Mouse (Mus musculus) embryonic facial prominence, embryonic 13.5 days (tissue): ENCODE measurements at regions not wholly inside any gene's neighbourhood (a gene's known extent, or its start where the extent isn't known, plus 50 kb on each side); places are given as distances from the start of the nearest gene placed in this dataset.

ENCODE experiments used
- ATAC-seq: fragments of 200-750 bp; cut with Nextera tagmentation; 2 replicates; pipeline ENCODE4 v1.8.0; 2017; ENCODE audit warnings: low read depth; ENCODE audit not compliant: insufficient number of reproducible peaks, insufficient read depth, low FRiP score, low TSS enrichment
- H3K27ac ChIP-seq: fragments of 300-500 bp; sonication (generic); 2 replicates; pipeline ENCODE4 v1.5.1; 2015; ENCODE audit warnings: moderate library complexity, mild to moderate bottlenecking, inconsistent platforms
- H3K27me3 ChIP-seq: fragments of 300-500 bp; sonication (generic); 2 replicates; pipeline ENCODE4 v1.6.1; 2015; ENCODE audit warnings: mild to moderate bottlenecking, inconsistent platforms
- H3K36me3 ChIP-seq: fragments of 300-500 bp; sonication (generic); 2 replicates; pipeline ENCODE4 v1.6.1; 2015; ENCODE audit warnings: mild to moderate bottlenecking, inconsistent platforms
- H3K4me1 ChIP-seq: fragments of 300-500 bp; sonication (generic); 2 replicates; pipeline ENCODE4 v1.6.1; 2015; ENCODE audit warnings: inconsistent platforms
- H3K4me2 ChIP-seq: fragments of 300-500 bp; sonication (generic); 2 replicates; pipeline ENCODE4 v1.6.1; 2015; ENCODE audit warnings: moderate library complexity, mild to moderate bottlenecking, inconsistent platforms
- H3K4me3 ChIP-seq: fragments of 300-500 bp; sonication (generic); 2 replicates; pipeline ENCODE4 v1.5.1; 2015; ENCODE audit warnings: mild to moderate bottlenecking, inconsistent platforms
- H3K9ac ChIP-seq: fragments of 300-500 bp; sonication (generic); 2 replicates; pipeline ENCODE4 v1.6.1; 2015; ENCODE audit warnings: mild to moderate bottlenecking, inconsistent platforms
- H3K9me3 ChIP-seq: fragments of 300-500 bp; sonication (generic); 2 replicates; pipeline ENCODE4 v1.6.1; 2016; ENCODE audit warnings: inconsistent platforms
- WGBS: fragments of 180-500 bp; shearing (Covaris S2); methylation state at CpG from one replicate; pipeline ENCODE4 v1.1.7; 2015; ENCODE audit warnings: mixed read lengths; 5-methylcytosine and 5-hydroxymethylcytosine counted together

DNA sequence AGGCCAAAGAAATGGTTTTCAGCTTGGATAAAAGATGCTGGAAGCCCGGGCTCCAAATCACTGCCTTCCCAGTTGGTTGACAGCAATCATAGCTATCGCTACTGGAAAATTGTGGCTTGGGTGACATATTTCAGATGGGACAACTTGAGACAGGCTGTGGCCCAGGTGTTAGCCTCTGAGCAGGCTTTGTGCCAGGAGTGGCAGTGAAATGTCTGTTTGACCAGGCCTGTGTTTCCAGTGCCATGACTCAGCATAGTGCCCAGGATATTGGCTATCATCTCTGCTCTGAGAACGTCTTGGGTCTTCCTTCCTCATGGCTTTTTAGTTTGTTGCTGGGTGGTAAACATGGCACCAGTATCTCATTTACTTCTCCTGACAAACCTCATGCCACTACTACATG is 266.9 kb downstream of the Emp1 start:
- H3K4me3 ChIP-seq = no peak overlapping the region
- no peak overlapping the region for H3K9ac ChIP-seq
- H3K36me3 ChIP-seq = no peaks in the 10 kb centered on the region
- no peak for ATAC-seq
- H3K27ac ChIP-seq = no peak overlapping the region
- H3K4me2 ChIP-seq = no peak overlapping the region
- WGBS = 62% methylated on average over 3 of the region's 3 CpGs
- no peaks in the 10 kb centered on the region for H3K4me1 ChIP-seq
- no peaks in the 10 kb centered on the region for H3K27me3 ChIP-seq
- H3K9me3 ChIP-seq = peaks cover 4% of the 10 kb centered on the region; the same call in 1 of the 2 replicates

GRCm38 (mm10) chr6:135632671-135633070 is 270.3 kb downstream of the Emp1 start:
- Histone ChIP-seq H3K9ac (no peak overlapping the region), H3K27me3 (no peaks in the 10 kb centered on the region), H3K9me3 (peaks cover 4% of the 10 kb centered on the region; the same call in 1 of the 2 replicates), H3K4me2 (no peak overlapping the region), H3K4me1 (no peaks in the 10 kb centered on the region), H3K27ac (no peak overlapping the region), H3K4me3 (no peak overlapping the region), H3K36me3 (no peaks in the 10 kb centered on the region)
- no peak for ATAC-seq
- 76% methylated on average over 5 of the region's 5 CpGs for WGBS

- no peak overlapping the region for H3K4me2 ChIP-seq
- H3K27ac ChIP-seq = no peak overlapping the region
- no peaks in the 10 kb centered on the region for H3K36me3 ChIP-seq
- 71% methylated on average over 8 of the region's 8 CpGs for WGBS
- ATAC-seq = no peak
- H3K27me3 ChIP-seq = no peaks in the 10 kb centered on the region
- H3K9me3 ChIP-seq = no peaks in the 10 kb centered on the region
- no peak overlapping the region for H3K9ac ChIP-seq
- no peaks in the 10 kb centered on the region for H3K4me1 ChIP-seq
- H3K4me3 ChIP-seq = no peak overlapping the region
These were observed 274.3 kb downstream of the Emp1 start for GRCm38 (mm10) chr6:135636648-135637047.

- Histone ChIP-seq H3K27me3 (no peaks in the 10 kb centered on the region), H3K27ac (no peak overlapping the region), H3K4me1 (no peaks in the 10 kb centered on the region), H3K9ac (no peak overlapping the region), H3K4me2 (no peak overlapping the region), H3K36me3 (no peaks in the 10 kb centered on the region), H3K4me3 (no peak overlapping the region), H3K9me3 (no peaks in the 10 kb centered on the region)
- ATAC-seq = no peak
- 81% methylated on average over 5 of the region's 5 CpGs for WGBS
These were observed 280.4 kb downstream of the Emp1 start for GRCm38 (mm10) chr6:135642711-135643110.

GRCm38 (mm10) chr6:135646177-135646576 is 283.8 kb downstream of the Emp1 start:
- Histone ChIP-seq H3K36me3 (no peaks in the 10 kb centered on the region), H3K4me2 (no peak overlapping the region), H3K9ac (no peak overlapping the region), H3K27ac (no peak overlapping the region), H3K9me3 (no peaks in the 10 kb centered on the region), H3K27me3 (no peaks in the 10 kb centered on the region), H3K4me1 (no peaks in the 10 kb centered on the region), H3K4me3 (no peak overlapping the region)
- ATAC-seq = no peak
- WGBS = 63% methylated on average over 1 of the region's 1 CpGs

DNA sequence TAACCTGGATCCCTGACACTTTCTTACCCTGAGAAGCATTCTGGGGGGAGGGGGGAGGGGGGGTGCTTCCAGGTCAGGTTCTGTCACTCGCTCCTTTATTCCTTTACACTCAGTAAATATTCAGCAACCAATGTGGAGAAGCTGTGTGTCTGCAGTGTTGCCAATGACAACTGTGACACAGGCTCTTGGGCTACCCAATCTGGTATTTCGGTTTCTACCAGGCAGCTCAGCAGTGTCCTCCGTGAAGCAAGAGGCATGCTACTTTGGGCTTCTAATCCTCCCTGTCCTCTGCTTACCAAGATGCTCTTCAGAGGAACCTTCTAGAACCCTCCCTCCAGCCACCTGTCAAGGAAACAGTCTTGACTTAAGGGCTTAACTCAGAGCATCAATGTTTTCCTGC is 290.7 kb downstream of the Emp1 start:
- Histone ChIP-seq H3K36me3 (no peaks in the 10 kb centered on the region), H3K4me3 (no peak overlapping the region), H3K9ac (no peak overlapping the region), H3K4me2 (no peak overlapping the region), H3K9me3 (no peaks in the 10 kb centered on the region), H3K27me3 (no peaks in the 10 kb centered on the region), H3K27ac (no peak overlapping the region), H3K4me1 (no peaks in the 10 kb centered on the region)
- no peak for ATAC-seq
- WGBS = 84% methylated on average over 3 of the region's 3 CpGs

DNA sequence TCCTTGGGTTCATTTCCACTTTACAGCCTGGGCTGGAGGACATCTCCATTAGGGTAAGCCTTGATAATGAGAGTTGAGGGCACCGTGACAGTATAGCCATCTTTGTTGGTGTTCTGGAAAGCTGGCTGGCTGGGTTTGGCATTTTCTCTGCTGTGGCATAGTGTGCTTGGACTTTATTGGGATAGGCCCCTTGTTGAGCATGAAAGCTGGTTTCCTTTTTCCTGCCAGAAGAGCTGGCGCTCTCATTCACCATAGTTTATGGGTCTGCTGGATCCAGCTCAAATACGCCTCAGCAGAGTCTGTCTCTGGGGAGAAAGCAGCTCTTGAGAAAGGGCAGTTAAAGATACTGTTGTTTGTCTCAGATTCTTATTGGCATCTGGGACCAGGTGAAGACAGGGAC is 300.0 kb downstream of the Emp1 start:
- no peak overlapping the region for H3K4me2 ChIP-seq
- no peaks in the 10 kb centered on the region for H3K4me1 ChIP-seq
- H3K27me3 ChIP-seq = no peaks in the 10 kb centered on the region
- ATAC-seq = no peak
- no peaks in the 10 kb centered on the region for H3K9me3 ChIP-seq
- no peak overlapping the region for H3K4me3 ChIP-seq
- WGBS = 82% methylated on average over 3 of the region's 3 CpGs
- no peak overlapping the region for H3K27ac ChIP-seq
- H3K36me3 ChIP-seq = no peaks in the 10 kb centered on the region
- no peak overlapping the region for H3K9ac ChIP-seq

GRCm38 (mm10) chr6:135662801-135663537 is 300.6 kb downstream of the Emp1 start:
- 86% methylated on average over 4 of the region's 4 CpGs for WGBS
- H3K27me3 ChIP-seq = no peaks in the 10 kb centered on the region

More at GRCm38 (mm10) chr6:135662801-135663537, 300.6 kb downstream of the Emp1 start:
- Histone ChIP-seq H3K9ac (no peak overlapping the region), H3K36me3 (no peaks in the 10 kb centered on the region), H3K4me1 (no peaks in the 10 kb centered on the region), H3K27ac (no peak overlapping the region), H3K4me2 (no peak overlapping the region), H3K4me3 (no peak overlapping the region), H3K9me3 (no peaks in the 10 kb centered on the region)
- ATAC-seq = no peak
